Mouse (Mus musculus) thymus, postnatal 36 days (tissue): ENCODE results near the gene Dph5.
A peak's percentile ranks its signal among the peaks of the same experiment; 100 is the strongest.

ENCODE experiments used
- DNase-seq, 2 experiments: peaks; one replicate each; pipeline ENCODE4 v3.0.0; 2022; ENCODE audit warnings: mixed read lengths in 2 of 2

Dph5 gene

GRCm38 (mm10) chr3:115893166-115893565 is 5.5 kb downstream of the Dph5 start:
- DNase-seq = no peak

- DNase-seq = no peak
These were observed 10.8 kb downstream of the Dph5 start for GRCm38 (mm10) chr3:115898354-115898948.

- DNase-seq = no peak
These were observed 14.8 kb downstream of the Dph5 start for GRCm38 (mm10) chr3:115902301-115902956.

GRCm38 (mm10) chr3:115905067-115905466 is 17.4 kb downstream of the Dph5 start:
- DNase-seq = no peak

GRCm38 (mm10) chr3:115905567-115905966 is 17.9 kb downstream of the Dph5 start:
- no peak for DNase-seq

GRCm38 (mm10) chr3:115907406-115907805 is 19.8 kb downstream of the Dph5 start:
- DNase-seq = peak in 1 of 2 experiments; percentile 11

GRCm38 (mm10) chr3:115924401-115925190 is 37.0 kb downstream of the Dph5 start:
- no peak for DNase-seq

GRCm38 (mm10) chr3:115926531-115926930 is 38.9 kb downstream of the Dph5 start:
- no peak for DNase-seq

- DNase-seq = no peak
These were observed 44.1 kb downstream of the Dph5 start for GRCm38 (mm10) chr3:115931701-115932100.

GRCm38 (mm10) chr3:115933293-115934186 is 45.9 kb downstream of the Dph5 start:
- DNase-seq = peak; percentile 13 to 37

- DNase-seq = peak; percentile 73 to 77
These were observed 49.3 kb downstream of the Dph5 start for GRCm38 (mm10) chr3:115936734-115937599.

- DNase-seq = no peak
These were observed 50.2 kb downstream of the Dph5 start for GRCm38 (mm10) chr3:115937807-115938206.

- DNase-seq = no peak
These were observed 52.9 kb downstream of the Dph5 start for GRCm38 (mm10) chr3:115940510-115940909.

GRCm38 (mm10) chr3:115941464-115941863 is 53.8 kb downstream of the Dph5 start:
- no peak for DNase-seq

- DNase-seq = no peak
These were observed 56.7 kb downstream of the Dph5 start for GRCm38 (mm10) chr3:115944376-115944775.

GRCm38 (mm10) chr3:115946272-115946671 is 58.6 kb downstream of the Dph5 start:
- DNase-seq = no peak

GRCm38 (mm10) chr3:115949220-115949920 is 61.7 kb downstream of the Dph5 start:
- no peak for DNase-seq

- DNase-seq = no peak
These were observed 62.6 kb downstream of the Dph5 start for GRCm38 (mm10) chr3:115949921-115950877.

- no peak for DNase-seq
These were observed 63.6 kb downstream of the Dph5 start for GRCm38 (mm10) chr3:115951221-115951620.

- no peak for DNase-seq
These were observed 64.7 kb downstream of the Dph5 start for GRCm38 (mm10) chr3:115952356-115952755.
